Mouse (Mus musculus): ENCODE results near the gene Wsb2. TPM values are rescaled to one million over a fixed set of nuclear protein-coding genes. Genes with fewer than 3 reads are reported as not detected.

Wsb2 gene
- total RNA-seq (2023) = 35.8 TPM

DNA sequence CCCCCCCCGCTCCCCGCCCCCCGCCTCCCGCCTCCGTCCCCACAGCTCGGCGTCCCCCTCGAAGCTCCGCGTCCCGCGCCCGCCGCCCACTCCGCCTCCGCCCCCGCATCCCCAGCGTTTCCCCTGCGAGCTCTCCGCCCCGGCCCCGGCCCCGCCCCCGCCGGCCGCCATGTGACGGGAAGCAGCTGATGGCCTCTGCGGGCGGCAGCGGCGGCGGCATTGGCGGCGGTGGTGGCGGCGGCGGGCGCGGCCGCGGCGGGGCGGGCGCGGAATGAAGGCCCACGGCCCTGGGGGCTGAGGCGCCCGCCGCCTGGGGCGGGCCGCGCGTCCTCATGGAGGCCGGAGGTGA lies at the start of gene Wsb2:
Gene Wsb2, plus strand, starts transcription at position 176 of the 349 bp plus-strand sequence.

DNA sequence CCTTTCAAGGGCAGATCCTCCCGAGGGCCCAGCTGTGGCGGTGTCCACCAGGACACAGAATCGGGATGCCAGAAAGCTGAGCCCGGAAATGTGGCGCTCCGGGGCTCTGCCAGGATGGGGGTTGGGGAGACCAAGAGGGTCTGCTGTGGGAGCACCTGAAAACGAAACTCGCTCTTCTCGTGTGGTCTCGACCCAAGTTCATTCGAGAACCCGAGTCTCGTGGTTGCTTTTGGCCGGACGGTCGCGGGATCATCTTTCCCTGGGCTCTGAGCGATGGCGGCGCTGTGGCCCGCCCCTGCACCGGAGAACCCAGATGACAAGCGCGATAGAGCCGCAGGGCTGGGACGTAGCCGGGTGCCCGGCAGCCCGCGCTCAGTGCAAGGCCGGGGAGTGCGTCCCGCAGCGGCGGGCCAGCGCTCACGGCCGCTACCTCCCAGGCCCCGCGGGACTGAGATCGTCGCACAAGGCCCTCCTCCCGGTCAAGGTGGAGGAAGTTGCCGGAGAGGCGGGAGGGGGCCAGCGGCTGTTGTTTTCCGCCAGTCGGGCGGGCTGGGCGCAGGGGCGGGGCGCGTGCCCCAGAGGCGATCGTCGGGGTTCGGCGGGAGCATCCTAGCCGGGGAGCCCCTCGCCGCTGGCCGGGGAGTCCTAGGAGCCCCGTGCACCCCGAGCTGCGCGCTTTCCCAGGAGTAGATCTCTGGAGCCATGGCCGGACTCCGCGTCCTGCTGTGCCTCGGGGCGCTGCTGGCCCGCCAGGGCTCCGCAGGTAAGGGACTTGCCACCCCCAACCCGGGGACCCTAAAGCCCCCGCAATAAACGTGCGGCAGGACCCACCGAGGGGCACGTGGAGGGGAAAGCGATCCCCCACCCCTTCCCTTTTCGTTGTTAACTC lies 38.1 kb upstream of the Wsb2 start, which contains the start of gene Vsig10:
Gene Vsig10, plus strand, starts transcription at position 343 of the 889 bp plus-strand sequence.

DNA sequence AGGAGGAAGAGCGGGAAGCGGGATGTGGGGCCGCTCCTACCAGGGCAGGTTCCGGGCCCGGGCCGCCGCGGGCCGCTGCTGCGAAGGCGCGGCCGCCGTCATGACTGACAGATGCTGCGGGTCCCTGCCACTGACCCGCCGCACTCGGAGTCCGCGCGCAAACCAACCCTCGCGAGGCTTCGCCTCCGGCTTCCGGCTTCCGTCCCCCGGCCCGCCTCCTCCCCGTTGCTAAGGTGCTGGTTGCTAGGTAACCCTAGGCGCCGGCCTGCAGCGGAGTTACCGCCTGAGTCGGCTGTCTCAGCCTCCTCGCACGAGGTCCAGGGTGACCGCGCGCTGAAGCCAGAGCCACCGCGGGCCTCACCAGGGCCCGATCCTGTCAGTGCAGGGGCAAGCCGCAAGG lies 31.8 kb downstream of the Wsb2 start, which contains the start of gene Rfc5:
Gene Rfc5, minus strand, starts transcription at position 171 of the 400 bp plus-strand sequence.

DNA sequence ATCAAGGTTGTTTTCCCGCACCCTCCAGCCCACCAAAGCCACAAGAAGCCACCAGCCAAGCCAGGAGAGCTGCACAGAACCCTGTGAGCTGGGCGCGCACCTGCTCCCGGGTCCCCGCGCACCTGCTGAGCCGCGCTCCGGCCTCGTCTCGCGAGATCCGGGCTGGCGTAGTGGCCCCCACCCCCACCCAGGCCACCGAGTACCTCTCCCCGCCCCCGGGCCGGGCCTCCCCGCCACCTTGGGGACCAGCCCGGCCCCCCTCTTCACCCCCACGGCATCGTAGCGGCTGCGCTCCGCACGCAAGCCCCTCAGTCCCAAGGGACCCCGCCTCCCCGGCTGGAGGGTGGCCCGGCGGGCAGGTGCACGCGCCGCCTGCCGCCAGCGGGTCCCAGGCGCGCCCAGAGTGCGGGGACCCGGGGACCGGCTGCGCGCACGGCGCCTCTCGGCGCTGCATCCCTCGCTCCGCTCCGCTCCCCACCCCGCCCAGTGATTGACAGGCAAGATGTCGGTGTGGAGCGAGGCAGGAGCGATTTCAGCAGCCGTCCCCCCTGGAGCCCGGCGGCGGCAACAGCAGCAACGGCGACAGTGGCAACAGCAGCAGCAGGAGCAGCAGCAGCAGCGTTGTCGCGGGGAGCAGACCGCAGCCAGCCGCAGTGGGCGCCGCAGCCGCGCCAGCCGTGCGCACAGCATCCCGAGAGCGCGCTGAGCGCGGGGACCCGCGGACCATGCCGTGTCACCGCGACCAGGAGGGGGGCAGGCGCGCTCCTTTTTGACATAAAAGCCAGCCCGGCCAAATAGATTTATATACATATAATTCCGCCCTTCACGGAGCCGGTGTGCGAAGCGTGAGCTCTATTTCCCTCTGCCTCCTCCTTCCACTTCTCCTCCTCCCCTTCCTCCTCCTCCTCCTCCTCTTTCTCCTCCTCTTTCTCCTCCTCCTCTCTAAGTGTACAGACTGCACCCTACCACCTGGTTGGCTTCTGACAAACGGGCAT lies 56.7 kb downstream of the Wsb2 start, which contains the start of gene Ksr2:
Gene Ksr2, plus strand, starts transcription at position 494 of the 995 bp plus-strand sequence.

Other genes with a start within 250 kb of the Wsb2 start
- gene Suds3, start 241.2 kb upstream of the Wsb2 start, total RNA-seq (2023) = 80.3 TPM
- 97.4 TPM for gene Taok3, start 237.2 kb upstream of the Wsb2 start, total RNA-seq (2023)
- gene Pebp1, start 69.7 kb upstream of the Wsb2 start, total RNA-seq (2023) = 95.9 TPM
- not detected for gene Vsig10, start 38.2 kb upstream of the Wsb2 start, total RNA-seq (2023)
- gene Rfc5, start 31.7 kb downstream of the Wsb2 start, total RNA-seq (2023) = 21.0 TPM
- 1.8 TPM for gene Ksr2, start 56.7 kb downstream of the Wsb2 start, total RNA-seq (2023)